Mouse (Mus musculus) ES-E14 (cell line): ENCODE results near the gene Map2k3.

Experiments used
- CHD2 ChIP-seq: IDR thresholded peaks from 2 replicates; pipeline ENCODE4 v1.6.1; 2014; ENCODE audit warnings: mild to moderate bottlenecking, low read depth, low read length, inconsistent platforms
- HCFC1 ChIP-seq: IDR thresholded peaks from 2 replicates; pipeline ENCODE4 v1.6.1; 2012; ENCODE audit warnings: low read length, inconsistent platforms, borderline replicate concordance; ENCODE audit not compliant: insufficient read depth

- TF ChIP-seq CHD2 (no peak), HCFC1 (no peak)
Measured at GRCm38 (mm10) chr11:60915201-60915600, 16.6 kb upstream of the Map2k3 start.
